Mouse (Mus musculus) heart, adult 2 months (tissue): ENCODE measurements around the gene Tom1l2. TPM values are rescaled to one million over a fixed set of nuclear protein-coding genes. Genes with fewer than 3 reads are reported as not detected.

Experiments
- DNase-seq, 2 experiments: peaks; one replicate each; pipeline ENCODE4 v3.0.0; 2021
- H3K27ac ChIP-seq: fragments of 200-600 bp; 2 replicates; pipeline ENCODE4 v1.8.1; 2022
- H3K27me3 ChIP-seq: fragments of 200-500 bp; 2 replicates; pipeline ENCODE4 v1.6.1; 2012; ENCODE audit warnings: mild to moderate bottlenecking, low read length, inconsistent platforms, mixed read lengths; ENCODE audit not compliant: control insufficient read depth, insufficient read depth
- H3K36me3 ChIP-seq: fragments of 200-500 bp; 2 replicates; pipeline ENCODE4 v1.6.1; 2012; ENCODE audit warnings: low read length, inconsistent platforms; ENCODE audit not compliant: control insufficient read depth, insufficient read depth
- H3K4me1 ChIP-seq: fragments of 200-500 bp; 2 replicates; pipeline ENCODE4 v1.6.1; 2011; ENCODE audit warnings: low read length; ENCODE audit not compliant: control insufficient read depth, insufficient read depth
- H3K4me3 ChIP-seq: fragments of 200-600 bp; 2 replicates; pipeline ENCODE4 v1.8.1; 2022
- H3K79me2 ChIP-seq: fragments of 200-500 bp; replicated peaks from 2 replicates; pipeline ENCODE4 v1.6.1; 2012; ENCODE audit warnings: mild to moderate bottlenecking, inconsistent platforms, low read length, moderate library complexity, mixed read lengths; ENCODE audit not compliant: control insufficient read depth, insufficient read depth
- H3K9ac ChIP-seq: fragments of 200-500 bp; 2 replicates; pipeline ENCODE4 v1.6.1; 2012; ENCODE audit warnings: low read depth, mild to moderate bottlenecking, control low read depth, inconsistent platforms, low read length, mixed read lengths
- CTCF ChIP-seq: fragments of 200-600 bp; IDR thresholded peaks from 2 replicates; pipeline ENCODE4 v1.8.1; 2022; ENCODE audit warnings: antibody characterized with exemption, mild to moderate bottlenecking, moderate library complexity
- EP300 ChIP-seq: fragments of 200-500 bp; IDR thresholded peaks from 2 replicates; pipeline ENCODE4 v1.6.1; 2011; ENCODE audit warnings: low read depth, low read length, control low read depth; ENCODE audit not compliant: insufficient read depth
- POLR2A ChIP-seq: fragments of 200-500 bp; IDR thresholded peaks from 2 replicates; pipeline ENCODE4 v1.6.1; 2011; ENCODE audit warnings: mild to moderate bottlenecking, low read depth, low read length, control low read depth; ENCODE audit not compliant: insufficient read depth
- WGBS: fragments of 180-500 bp; shearing (Covaris S2); methylation state at CpG from one replicate; pipeline ENCODE4 v1.1.7; 2018; 5-methylcytosine and 5-hydroxymethylcytosine counted together
- intact Hi-C: fragments of 180-260 bp; cut with DNase I; formaldehyde crosslinking; loops from one replicate; pipeline ENCODE4 v1.15.1; 2025
- polyA plus RNA-seq: library from polyadenylated mRNA; depleted of rRNA; stranded (reverse); fragments of >200 nt; gene quantifications from 2 replicates; pipeline ENCODE4 v1.2.3, GENCODE M21; 2012
- total RNA-seq, 2 experiments: library from RNA; stranded (reverse); gene quantifications; 2 replicates each; pipeline ENCODE4 v1.2.3; 2021

Gene Tom1l2
- total and polyA plus RNA-seq, 3 experiments = 102 to 123 (median 113) TPM

- Histone ChIP-seq H3K4me3 (no peak overlapping the region), H3K9ac (no peak overlapping the region), H3K27ac (peak overlapping the region; percentile 68), H3K36me3 (peaks cover 10% of the 10 kb centered on the region), H3K4me1 (peaks cover 12% of the 10 kb centered on the region), H3K79me2 (peaks cover 7% of the 10 kb centered on the region), H3K27me3 (no peaks in the 10 kb centered on the region)
- no peak for TF ChIP-seq CTCF
- TF ChIP-seq POLR2A = no peak
- no peak for TF ChIP-seq EP300
- intact Hi-C loops = loop anchor here (5.0 kb wide), 1 partner anchor 35 kb away; no protein-coding TSS in a partner anchor
- no peak for DNase-seq
- WGBS = 58% methylated on average over 10 of the region's 10 CpGs
These were observed 50.2 kb downstream of the Tom1l2 start for GRCm38 (mm10) chr11:60302354-60303083.

DNA sequence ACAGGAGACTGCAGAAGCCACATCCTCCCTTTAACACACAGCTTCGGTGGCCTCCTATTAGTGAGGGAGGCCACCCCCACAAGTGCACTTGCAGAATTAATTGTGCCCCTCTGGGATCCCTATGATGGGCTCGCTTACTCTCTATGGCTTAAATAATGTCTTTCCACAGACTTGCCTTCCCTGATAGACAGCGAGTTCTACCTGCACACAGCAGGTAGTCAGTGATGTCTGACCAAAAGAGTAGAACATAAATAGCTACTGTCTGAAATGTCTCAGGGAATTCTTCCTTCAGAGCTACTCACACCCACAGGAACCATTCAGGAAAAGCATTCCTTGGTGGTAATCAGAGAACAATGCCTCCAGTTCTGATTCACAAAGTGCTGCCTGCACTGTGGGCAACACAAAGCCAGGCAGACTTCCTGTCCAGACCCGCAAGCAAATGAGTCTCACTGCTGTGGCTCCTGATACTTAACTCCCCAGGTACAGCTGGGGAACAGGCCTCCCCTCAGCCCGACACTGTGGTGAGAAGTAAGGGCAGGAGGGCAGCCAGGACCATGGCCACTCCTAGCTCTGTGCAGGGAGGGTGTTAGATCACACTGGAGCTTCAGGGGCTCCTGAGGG lies 51.0 kb downstream of the Tom1l2 start:
- H3K36me3 ChIP-seq = peaks cover 10% of the 10 kb centered on the region
- H3K9ac ChIP-seq = no peak overlapping the region
- H3K27me3 ChIP-seq = no peaks in the 10 kb centered on the region
- H3K4me1 ChIP-seq = peaks cover 12% of the 10 kb centered on the region
- TF ChIP-seq CTCF = peak; percentile 5; the same call in 1 of the 2 replicates
- TF ChIP-seq EP300 = 0 out of 2 replicates have a peak, but pooled peaks have one; percentile 20
- no peak for TF ChIP-seq POLR2A
- DNase-seq = peak in 1 of 2 experiments; percentile 31
- H3K4me3 ChIP-seq = no peak overlapping the region
- peaks cover 5% of the 10 kb centered on the region; the same call in 1 of the 2 replicates for H3K79me2 ChIP-seq
- whole genome bisulfite sequencing = 37% methylated on average over 5 of the region's 5 CpGs
- peak overlapping the region; percentile 68 for H3K27ac ChIP-seq
- intact Hi-C loops = loop anchor here (5.0 kb wide), 1 partner anchor 36 kb away; no protein-coding TSS in a partner anchor

GRCm38 (mm10) chr11:60300318-60300717 lies 52.4 kb downstream of the Tom1l2 start:
- Histone ChIP-seq H3K27ac (peak overlapping the region; percentile 34), H3K36me3 (peaks cover 10% of the 10 kb centered on the region), H3K4me1 (peaks cover 13% of the 10 kb centered on the region), H3K4me3 (no peak overlapping the region), H3K9ac (no peak overlapping the region), H3K79me2 (peaks cover 5% of the 10 kb centered on the region), H3K27me3 (no peaks in the 10 kb centered on the region)
- DNase-seq = no peak
- 67% methylated on average over 3 of the region's 3 CpGs for WGBS
- TF ChIP-seq CTCF (no peak), POLR2A (no peak), EP300 (no peak)
- intact Hi-C loops = loop anchor here (5.0 kb wide), 1 partner anchor 37 kb away; no protein-coding TSS in a partner anchor

DNA sequence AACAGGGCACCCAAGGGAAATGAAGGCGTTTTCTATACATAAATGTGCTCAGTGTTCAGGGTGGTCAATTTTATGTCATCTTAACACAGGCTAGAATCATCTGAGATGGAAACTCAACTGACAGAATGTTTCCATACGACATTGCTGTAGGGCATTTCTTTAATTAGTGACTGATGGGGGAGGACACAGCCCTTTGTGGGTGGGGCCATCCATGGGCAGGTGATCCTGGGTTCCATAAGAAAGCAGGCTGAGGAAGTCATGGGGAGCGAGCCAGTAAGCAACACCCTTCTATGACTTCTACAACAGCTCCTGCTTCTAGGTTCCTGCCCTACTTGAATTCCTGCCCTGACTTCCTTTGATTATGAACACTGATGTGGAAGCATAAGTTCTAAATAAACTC lies 54.9 kb downstream of the Tom1l2 start:
- peaks cover 10% of the 10 kb centered on the region for H3K36me3 ChIP-seq
- intact Hi-C loops = no loop called here
- 63% methylated on average over 3 of the region's 3 CpGs for WGBS
- no peaks in the 10 kb centered on the region for H3K27me3 ChIP-seq
- TF ChIP-seq EP300 (no peak), POLR2A (no peak), CTCF (no peak)
- H3K4me1 ChIP-seq = peaks cover 13% of the 10 kb centered on the region
- peaks cover 4% of the 10 kb centered on the region; the same call in 1 of the 2 replicates for H3K79me2 ChIP-seq
- no peak overlapping the region for H3K4me3 ChIP-seq
- H3K9ac ChIP-seq = no peak overlapping the region
- no peak for DNase-seq
- no peak overlapping the region for H3K27ac ChIP-seq

- TF ChIP-seq CTCF (no peak), POLR2A (no peak), EP300 (no peak)
These were observed 57.9 kb downstream of the Tom1l2 start for GRCm38 (mm10) chr11:60294630-60295313.

More at GRCm38 (mm10) chr11:60294630-60295313, 57.9 kb downstream of the Tom1l2 start:
- H3K27me3 ChIP-seq = no peaks in the 10 kb centered on the region
- no peaks in the 10 kb centered on the region for H3K36me3 ChIP-seq
- peaks cover 8% of the 10 kb centered on the region for H3K4me1 ChIP-seq
- no peak for DNase-seq
- no peak overlapping the region for H3K4me3 ChIP-seq
- peaks cover 4% of the 10 kb centered on the region; the same call in 1 of the 2 replicates for H3K79me2 ChIP-seq
- H3K9ac ChIP-seq = no peak overlapping the region
- no peak overlapping the region for H3K27ac ChIP-seq
- 81% methylated on average over 5 of the region's 5 CpGs for WGBS
- intact Hi-C loops = loop anchor here (5.0 kb wide), 1 partner anchor 118 kb away; no protein-coding TSS in a partner anchor
